Mouse (Mus musculus) c-Kit-positive CD71-positive TER-119-negative erythroid progenitor cells, embryonic 14.5 days (primary cell): ENCODE measurements around the gene Inhba.
A peak's percentile ranks its signal among the peaks of the same experiment; 100 is the strongest.

Experiments used
- DNase-seq: peaks from one replicate; pipeline ENCODE4 v3.0.0-alpha.2; 2013; ENCODE audit warnings: low read depth

The Inhba gene

DNA sequence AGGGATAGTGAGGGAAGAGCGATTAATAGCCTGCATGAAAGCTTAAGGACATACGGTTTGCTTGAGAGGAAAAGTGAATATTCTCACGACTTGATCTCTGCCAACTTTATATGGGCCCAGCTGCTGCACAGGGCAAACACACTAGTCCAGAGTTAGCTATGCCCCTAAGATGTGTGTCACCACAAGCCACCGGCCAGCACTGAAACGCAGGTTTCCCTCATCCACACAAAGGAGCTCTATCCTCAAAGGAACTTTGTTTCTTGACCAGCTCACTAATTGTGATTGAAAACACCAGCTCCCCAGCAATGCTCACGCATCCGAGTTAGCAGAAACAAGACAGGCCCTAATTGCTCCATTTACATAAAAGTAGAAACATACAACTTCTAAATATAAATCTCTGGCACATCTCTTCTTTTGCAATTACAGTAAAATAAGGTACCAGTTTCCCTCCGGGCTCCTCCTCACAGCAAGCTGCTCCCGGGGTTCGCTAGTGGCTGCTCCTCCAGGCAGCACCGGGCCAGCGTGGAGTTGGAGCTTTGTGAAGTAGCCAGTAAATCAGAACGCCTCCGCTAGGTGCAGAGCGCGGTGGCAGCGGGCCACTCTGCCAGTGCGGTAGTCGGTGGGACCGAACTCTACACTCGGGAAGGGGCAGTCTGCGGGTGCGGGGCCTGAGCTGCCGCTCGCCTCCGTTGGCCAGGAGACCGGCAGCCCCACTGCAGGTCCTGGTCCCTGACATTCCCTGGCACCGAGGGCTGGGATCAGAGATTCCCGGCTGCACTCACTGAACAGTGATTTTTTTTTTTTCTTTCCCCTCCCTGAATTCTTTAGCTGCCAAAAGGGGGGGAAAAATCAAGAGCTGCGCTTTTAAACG, at the start of gene Inhba:
Gene Inhba, plus strand, starts transcription at position 480 of the 871 bp plus-strand sequence.
- DNase-seq = no peak

DNA sequence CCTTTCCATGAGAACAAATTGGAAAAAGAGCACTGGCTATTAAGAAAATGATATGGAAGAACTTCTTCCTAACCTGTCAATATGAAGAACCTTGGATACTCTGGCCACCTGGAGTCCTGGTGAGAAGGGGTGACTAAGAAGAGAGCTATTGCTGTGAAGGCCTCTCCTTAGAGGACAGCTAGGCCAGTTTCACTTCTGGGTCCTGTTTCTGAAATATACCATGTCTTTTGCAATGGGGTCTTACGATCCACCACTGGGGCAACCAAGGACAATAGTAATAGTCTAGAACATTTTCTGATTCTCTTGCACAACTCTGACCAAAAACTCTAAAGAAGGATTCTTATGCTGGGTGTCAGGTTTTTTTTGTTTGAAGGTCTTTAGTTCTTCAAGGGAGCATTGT, 35.1 kb upstream of the Inhba start:
- no peak for DNase-seq

DNA sequence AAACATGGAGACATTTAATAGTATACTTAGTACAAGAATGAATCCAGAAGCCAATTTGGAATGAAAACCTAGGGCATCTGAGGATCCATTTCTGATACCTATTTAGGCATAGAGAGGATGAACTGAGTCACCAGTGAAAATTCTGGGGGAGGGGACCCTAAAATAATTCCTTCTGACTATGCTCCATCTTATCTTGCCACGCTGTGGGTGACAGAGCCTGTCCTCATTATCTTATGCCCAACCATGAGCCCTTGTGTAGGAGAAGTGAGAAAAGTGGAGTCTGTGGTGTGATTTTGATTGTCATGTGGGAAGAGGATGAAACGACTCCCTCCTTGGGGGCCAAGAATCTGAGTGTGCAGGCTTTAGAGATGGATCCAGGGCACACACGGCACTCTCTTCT, 32.1 kb upstream of the Inhba start:
- DNase-seq = no peak

DNA sequence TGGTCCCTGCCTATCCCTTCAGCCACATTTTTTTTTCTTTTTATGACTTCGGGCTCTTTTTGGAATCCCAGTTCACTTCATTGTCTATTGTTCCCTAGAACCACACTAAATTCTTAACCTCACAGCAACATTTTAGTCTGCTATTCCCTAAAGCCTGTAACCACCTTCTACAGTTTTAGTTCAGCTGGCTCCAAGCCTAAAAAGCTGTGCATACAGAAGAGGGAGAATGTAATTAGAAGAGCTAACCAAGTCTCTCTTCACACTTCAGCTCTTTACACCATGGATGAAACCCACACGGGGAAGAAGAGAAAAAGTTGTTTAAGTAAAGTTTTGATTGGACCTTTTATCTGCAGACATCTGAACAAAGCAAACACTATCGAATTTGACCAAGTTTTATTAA, 29.6 kb upstream of the Inhba start:
- no peak for DNase-seq

DNA sequence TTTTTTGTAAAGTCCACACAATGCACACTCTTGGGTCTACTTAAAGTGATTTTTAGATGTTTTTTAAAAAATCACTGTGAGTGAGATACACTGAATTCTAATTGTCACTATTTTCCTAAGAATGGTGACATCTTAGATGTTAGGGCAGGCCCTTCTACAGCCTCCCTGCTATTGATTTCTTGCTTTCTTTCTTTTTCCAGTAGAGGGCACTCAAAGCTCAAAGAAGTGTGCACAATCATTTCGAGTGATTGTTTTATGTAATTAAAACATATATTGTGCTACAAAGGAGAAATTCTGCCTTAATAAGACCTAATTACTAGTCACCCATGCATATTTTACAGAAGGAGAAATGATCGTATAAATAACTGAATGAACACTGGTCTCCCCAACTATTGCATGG, 25.9 kb upstream of the Inhba start:
- DNase-seq = no peak

DNA sequence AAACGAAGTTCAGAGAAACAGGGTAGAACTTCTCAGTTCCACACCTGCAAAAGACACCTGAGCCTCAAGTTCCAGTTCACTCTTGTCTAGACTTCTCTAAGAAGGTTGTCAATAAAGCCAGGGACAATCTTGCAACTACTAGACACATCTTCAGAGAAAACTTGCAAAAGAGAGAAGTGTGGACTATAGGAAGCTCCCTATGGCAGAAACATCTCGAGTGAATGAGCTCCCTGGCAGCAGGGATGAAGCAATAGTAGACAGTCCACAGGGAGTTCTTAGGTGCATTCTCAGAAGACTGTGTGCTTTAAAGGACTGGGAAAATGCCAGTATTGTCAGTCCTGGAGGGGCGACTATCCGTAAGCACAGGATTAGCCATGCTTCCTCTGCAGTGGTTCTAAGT, 25.5 kb upstream of the Inhba start:
- no peak for DNase-seq

DNA sequence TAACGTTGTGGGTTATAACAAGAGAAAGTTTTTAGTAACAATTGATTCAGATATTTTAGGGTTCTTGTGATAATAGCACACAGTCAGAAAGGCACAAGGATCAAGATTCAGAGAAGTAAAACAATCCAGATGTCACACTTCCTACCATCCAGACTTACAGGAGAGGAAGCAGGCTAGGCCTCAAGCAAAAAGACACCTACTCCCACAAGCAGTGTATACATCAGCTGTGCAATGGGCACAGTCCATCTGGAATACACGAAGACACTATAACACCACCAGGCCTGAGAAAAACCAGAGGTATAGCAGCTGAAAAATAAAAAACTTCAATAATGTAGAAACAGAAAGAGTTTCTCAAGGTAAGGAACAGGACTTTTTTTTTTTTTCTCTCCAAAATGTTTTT, 16.3 kb upstream of the Inhba start:
- no peak for DNase-seq

DNA sequence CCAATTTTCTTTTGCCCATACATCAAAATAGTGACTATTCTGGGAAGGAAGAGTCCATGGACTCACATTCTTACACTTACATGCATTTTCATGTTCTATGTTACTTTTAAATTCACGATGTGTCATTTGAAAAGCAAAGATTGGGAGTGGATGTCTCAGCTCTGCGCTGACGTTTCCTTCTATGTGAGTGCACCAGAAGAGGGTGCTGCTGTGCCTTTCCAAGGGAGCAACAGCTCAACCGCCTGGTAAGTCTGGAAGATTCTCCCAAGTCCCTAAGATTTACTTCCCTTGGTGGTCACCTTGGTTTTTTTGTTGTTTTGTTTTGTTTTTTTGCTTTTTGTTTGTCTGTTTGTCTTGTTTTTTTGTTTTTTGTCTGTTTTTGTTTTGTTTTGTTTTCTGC, 6.1 kb upstream of the Inhba start:
- no peak for DNase-seq

DNA sequence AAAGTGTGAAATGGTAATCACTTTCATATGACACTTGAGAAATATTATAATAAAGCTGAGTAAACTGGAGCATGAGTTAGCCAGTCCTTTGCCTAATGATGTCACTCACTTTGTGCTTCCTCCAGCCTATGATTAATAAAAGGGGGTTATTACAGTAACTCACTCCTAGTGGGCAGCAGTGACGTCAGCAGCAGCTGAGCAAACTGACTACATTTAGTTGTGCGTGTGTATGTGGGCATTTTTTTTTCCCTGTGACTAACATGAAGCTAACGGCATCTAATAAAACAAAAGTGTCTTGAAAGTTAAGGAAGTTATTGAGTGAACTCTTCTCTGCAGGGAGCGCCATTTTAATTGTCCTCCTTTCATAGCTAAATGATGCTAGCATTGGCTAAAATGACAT, 3.9 kb upstream of the Inhba start:
- DNase-seq = no peak

DNA sequence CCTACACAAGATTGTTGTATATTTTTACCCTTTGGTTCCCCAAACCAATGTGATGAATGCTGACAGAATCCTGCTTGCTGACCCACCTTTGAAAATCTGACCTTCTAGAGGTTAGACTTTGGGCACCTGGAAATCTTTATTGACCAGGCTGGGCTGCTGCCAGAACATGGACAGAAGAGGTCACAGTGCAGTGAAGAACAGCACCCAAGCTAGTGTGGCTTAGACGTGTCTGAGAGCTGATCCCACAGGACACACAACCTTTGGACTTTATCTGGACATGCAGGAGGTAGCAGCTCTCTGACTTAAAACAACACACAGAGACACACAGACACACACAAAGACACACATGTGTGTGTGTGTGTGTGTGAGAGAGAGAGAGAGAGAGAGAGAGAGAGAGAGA, 3.3 kb upstream of the Inhba start:
- DNase-seq = no peak

DNA sequence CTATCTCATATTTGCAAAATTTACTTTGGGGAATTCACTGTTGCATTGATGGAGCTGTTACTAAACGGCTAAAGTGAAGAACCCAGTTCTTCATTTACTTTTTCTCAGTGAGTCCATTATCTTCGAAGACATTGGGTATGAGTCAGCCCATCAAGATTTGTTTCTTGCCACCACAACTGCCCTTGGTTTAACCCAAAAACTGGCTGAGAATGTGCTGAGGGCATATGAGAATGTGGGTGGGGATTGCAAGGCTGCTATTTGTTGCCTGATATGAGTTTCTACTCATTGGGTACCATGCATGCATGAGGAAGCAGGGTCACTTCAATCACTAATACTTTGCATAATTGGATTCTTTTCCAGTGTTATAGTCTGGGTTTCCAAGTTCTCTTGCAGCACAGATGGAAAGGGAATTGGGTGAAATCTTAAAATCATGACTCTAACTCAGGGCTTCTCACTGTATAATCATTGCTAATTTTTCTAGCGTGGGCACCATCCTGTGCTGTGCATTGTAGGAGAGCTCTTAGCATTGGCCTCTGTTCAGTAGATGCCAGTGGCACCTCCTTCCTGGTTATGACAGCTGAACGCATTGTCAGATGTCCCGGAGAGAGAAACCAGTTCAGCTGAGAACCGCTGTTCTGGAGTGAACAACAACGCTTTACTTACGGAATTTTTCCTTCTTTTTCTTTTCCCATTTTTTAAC, 1.7 kb upstream of the Inhba start:
- DNase-seq = no peak

DNA sequence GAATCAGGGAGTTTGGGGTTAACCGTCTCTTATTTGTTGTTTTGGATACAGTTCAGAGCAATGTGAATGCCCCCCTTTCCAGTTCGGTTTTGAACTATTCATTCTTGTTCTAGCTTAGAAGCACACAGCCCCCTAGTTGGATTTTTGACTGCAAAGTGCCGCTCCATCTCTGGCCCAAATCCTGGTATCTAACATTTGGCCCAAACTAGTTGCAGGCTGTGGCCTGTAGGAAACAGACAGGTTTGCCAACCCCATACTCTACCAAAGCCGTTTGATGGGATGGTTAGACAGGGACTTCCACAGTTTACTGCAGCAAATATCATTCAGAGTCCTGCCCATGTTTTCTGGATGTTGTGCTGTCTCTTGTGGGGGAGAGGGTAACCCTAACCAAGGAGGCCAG, 1.1 kb upstream of the Inhba start:
- DNase-seq = no peak

DNA sequence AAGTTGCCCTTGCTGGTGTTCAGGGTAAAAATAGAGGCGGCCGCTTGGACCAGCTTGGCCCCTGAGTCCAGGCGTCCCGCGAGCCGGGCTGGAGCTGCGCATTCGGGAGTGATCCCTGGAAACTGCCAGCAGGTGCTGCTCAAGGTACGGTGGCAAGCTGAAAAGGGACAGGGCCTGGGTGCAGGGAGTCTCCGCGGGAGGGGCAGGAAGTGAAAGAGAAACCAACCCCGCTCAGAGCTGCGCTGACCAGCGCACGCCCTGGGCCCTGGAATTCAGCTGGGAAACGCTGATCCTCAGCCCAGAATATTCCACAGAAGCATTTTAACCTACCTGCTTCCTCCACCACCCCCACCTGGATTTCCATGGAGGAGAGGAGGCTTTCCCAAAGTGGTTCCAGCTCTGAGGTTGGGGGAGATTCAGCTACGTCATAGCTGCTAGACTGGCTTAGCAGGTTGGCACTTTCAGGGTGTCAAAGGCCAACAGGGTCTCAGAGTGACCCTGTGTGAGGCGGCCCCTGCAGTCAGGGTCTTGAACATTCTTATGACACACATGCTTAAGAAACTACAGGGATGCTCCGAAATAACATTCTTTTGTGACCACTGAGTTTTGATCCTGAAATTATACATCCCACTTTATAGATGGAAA, 714 bp downstream of the Inhba start:
- no peak for DNase-seq

DNA sequence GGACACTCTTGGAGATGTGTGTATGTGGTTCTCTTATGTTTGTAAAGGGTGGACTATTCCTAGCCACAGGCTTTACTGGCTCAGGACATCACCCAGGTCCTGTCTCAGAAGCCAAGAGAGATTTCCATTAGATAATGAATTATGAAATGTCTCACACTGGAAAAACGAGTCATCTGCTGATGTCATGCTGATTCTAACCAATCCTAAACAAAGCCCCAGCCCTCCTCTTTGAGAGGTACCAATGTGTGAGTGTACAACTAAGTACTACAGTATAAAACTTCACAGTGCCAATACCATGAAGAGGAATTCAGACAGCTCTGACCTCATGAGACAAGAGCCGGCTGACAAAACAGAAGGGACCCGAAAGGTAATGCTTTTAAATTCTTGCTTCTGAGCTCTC, 2.5 kb downstream of the Inhba start:
- no peak for DNase-seq

DNA sequence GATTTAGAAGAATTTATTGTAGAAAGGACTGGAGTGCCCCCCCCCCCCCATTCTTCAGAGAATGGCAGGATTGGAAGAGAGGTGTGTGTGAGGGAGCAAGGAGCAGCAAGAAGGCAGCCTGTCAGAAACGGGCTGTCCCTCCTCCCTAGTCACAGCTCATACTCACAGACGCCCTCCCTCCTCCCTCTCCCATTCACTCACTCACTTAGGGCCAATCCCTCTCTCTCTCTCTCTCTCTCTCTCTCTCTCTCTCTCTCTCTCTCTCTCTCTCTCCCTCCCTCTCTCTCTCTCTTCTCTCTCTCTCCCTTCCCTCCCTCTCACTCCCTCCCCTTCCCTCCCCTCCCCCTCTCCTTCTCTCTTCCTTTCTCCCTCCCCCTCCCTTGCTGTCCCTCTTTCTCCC, 4.9 kb downstream of the Inhba start:
- DNase-seq = no peak

DNA sequence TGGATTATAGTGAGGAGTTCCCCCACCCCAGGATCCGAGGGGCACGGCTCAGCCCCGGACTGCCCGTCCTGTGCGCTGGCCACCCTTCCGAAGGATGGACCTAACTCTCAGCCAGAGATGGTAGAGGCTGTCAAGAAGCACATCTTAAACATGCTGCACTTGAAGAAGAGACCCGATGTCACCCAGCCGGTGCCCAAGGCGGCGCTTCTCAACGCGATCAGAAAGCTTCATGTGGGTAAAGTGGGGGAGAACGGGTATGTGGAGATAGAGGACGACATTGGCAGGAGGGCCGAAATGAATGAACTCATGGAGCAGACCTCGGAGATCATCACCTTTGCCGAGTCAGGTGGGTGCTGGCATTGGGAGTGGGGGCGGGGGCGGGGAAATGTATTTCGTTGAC, 5.7 kb downstream of the Inhba start:
- DNase-seq = no peak

DNA sequence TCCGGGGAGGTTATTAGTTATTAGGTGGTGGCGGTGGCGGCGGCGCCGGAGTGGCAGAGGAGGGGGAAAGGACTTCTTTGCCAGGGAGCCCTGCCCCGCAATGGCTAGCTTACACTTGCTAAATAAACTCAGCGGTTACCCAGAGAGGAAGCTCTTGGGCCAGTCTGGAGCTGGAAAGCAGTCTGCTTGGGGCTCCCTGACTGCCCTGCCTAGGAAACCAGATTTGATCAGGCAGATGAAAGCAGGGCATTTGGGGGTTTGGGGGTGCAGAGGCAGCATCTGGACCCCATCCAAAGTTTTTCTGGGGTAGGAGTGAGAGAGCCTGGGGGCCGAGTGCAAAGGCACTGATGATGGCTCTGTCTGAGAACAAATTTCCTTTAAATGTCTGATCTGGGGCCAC, 6.1 kb downstream of the Inhba start:
- DNase-seq = no peak

DNA sequence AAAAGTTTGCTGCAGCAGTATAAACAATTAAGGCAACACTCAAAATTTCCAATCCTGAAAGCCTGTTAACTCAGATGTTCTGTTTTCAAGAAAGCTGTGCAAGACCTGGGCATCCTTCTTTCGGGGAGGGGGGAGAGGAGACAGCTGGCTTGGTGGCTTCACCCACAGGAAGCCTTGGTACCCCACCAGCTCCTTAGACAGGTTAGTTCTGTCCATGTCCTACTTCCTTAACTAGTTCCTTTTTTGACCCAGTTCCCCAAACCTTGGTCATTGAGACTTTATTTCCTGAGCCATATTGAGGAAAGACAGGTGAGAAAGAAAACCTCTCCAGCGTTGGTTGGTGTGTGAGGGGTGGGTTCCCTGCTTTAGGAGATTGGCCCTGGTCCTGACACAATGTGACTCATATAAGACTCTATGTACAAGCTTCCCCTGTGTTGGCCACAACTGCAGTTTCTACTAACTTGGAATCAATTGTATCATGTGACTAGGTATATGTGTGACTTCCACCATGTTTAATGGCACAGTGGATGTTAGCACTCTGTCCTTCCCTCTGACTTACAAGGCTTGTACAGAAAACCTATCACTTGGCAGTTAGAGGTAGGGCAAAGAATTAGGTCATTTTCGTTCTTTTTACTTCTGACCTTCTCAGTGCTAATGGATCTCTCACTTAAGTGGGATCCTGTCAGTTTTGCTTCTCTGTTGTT, 7.3 kb downstream of the Inhba start:
- DNase-seq = no peak

DNA sequence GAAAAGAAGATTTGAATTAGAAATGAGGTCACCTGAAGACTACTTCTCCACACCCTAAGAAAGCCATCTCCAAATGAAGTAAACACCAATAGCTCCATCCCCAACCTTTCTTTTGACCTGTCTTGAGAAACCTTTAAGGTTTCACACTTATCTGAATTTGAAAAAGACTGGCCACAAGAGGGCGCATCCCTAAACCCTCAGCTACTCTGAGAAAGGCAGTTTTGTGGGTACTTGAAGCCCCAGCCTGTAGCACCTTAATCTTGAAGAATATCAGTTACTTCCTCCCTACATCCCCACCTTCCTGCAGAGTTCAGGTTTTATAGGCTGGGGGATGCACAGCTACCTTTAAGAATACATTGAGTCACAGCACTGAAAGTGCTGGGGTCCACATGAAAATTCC, 9.0 kb downstream of the Inhba start:
- DNase-seq = peak; percentile 8

DNA sequence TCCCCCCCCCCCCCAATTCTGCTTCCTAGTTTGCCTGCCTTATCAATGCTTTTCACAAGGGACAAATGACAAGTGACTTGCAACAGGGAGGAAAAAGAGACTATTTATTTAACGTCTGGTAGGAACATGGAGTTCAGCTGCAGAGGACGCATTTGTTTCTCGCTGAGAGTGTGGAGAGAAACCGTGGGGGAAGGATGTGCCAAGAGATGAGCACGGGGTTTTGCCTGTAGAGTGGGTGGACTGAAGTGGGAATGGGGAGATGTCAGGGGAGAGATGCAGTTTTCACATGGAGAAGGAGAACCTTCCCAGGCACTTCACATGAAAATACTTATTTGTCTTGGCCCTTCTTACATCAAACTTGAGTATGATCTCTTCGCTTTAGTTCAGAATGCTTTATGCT, 9.5 kb downstream of the Inhba start:
- DNase-seq = no peak

DNA sequence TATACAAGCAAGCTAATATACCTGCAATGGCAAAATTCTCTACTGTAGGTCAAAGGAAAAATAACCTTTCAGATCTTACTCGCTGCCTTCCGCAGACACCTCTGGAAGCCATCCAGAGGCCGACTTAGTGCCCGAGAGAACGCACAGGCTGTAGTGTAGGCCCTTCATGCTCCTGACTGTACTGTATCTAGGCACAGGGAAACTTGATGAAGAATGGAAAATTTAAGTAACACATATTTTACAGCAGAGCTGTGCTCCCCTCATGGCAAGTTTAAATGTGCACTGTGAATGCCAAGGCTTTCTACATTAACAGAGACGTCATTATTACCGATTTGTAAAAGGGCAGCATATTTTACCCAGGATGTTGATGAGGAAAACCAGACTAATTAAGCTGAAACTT, 10.2 kb downstream of the Inhba start:
- DNase-seq = no peak

DNA sequence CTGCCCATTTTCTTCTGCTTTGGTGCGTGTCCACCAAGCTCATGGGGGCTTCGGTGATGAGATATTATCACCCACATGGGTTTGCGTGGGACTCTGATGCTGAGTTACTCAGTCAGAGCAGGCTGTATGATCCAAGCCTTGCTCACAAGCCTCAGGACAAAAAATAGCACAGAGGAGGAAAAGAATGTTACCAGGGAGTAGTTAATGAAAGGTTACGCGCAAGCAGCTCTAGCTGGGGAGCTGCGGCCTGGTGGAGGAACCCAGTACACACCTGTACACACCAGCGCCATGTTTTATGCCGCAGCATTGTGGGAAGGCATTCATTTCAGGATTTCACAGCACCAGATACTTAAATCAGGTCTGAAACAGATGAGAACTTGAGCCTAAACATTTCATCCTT, 10.9 kb downstream of the Inhba start:
- no peak for DNase-seq
